Mouse (Mus musculus) megakaryocyte, embryonic 14.5 days (primary cell): ENCODE data around the gene Gng12.

Source experiments
- FLI1 ChIP-seq: IDR thresholded peaks from 2 replicates; pipeline ENCODE4 v1.6.1; 2012; ENCODE audit warnings: low read length, inconsistent platforms, mixed read lengths
- GATA1 ChIP-seq: IDR thresholded peaks from 3 replicates; pipeline ENCODE4 v1.6.1; 2012; ENCODE audit warnings: mixed read lengths, low read length, inconsistent platforms, borderline replicate concordance

DNA sequence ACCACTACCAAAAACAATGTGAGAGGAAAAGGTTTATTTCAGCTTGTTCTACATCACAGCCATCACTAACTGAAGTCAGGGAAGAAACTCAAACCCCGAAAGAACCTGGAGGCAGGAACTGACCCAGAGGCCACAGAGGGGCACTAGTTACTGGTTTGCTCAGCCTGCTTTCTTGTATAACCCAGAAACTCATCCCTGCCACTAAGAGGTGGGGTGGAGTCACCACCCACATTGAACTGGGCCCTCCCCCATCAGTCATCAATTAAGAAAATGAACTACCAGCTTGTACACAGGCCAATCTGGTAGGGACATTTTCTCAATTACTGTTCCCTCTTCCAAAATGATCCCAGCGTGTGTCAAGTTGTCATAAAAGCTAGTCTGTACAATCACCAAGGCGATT lies 130.5 kb downstream of the Gng12 start:
- TF ChIP-seq GATA1 = no peak
- no peak for TF ChIP-seq FLI1
